Mouse (Mus musculus): ENCODE measurements at regions not wholly inside any gene's neighbourhood (a gene's known extent, or its start where the extent isn't known, plus 50 kb on each side); places are given as distances from the start of the nearest gene placed in this dataset.

GRCm38 (mm10) chr4:56150716-56151115 lies 589.2 kb upstream of the Gm26657 start:
- DNase-seq: no peak

GRCm38 (mm10) chr4:56143827-56144226 lies 596.0 kb upstream of the Gm26657 start:
- no peak for DNase-seq

GRCm38 (mm10) chr4:56136837-56137236 lies 603.0 kb upstream of the Gm26657 start:
- no peak for DNase-seq

GRCm38 (mm10) chr4:56134350-56134749 lies 602.1 kb upstream of the Klf4 start:
- no peak for DNase-seq

- DNase-seq: no peak
Observed at GRCm38 (mm10) chr4:56127730-56128482, 595.6 kb upstream of the Klf4 start.

- no peak for DNase-seq
Observed at GRCm38 (mm10) chr4:56124515-56124914, 592.2 kb upstream of the Klf4 start.

GRCm38 (mm10) chr4:56122198-56122597 lies 589.9 kb upstream of the Klf4 start:
- DNase-seq: no peak

- no peak for DNase-seq
Observed at GRCm38 (mm10) chr4:56121664-56122063, 589.4 kb upstream of the Klf4 start.

- DNase-seq: no peak
Observed at GRCm38 (mm10) chr4:56120357-56120756, 588.1 kb upstream of the Klf4 start.

- peak; percentile 90 for DNase-seq
Observed at GRCm38 (mm10) chr4:56113701-56114196, 581.5 kb upstream of the Klf4 start.

- peak; percentile 51 for DNase-seq
Observed at GRCm38 (mm10) chr4:56112931-56113700, 580.9 kb upstream of the Klf4 start.

GRCm38 (mm10) chr4:56106962-56107361 lies 574.7 kb upstream of the Klf4 start:
- no peak for DNase-seq

- DNase-seq: no peak
Observed at GRCm38 (mm10) chr4:56102314-56102713, 570.0 kb upstream of the Klf4 start.

- DNase-seq: peak; percentile 53
Observed at GRCm38 (mm10) chr4:56090796-56091195, 558.5 kb upstream of the Klf4 start.

- DNase-seq: no peak
Observed at GRCm38 (mm10) chr4:56088701-56089100, 556.4 kb upstream of the Klf4 start.

- no peak for DNase-seq
Observed at GRCm38 (mm10) chr4:56086306-56086705, 554.0 kb upstream of the Klf4 start.

- DNase-seq: no peak
Observed at GRCm38 (mm10) chr4:56084205-56084604, 551.9 kb upstream of the Klf4 start.

- DNase-seq: no peak
Observed at GRCm38 (mm10) chr4:56082411-56082810, 550.1 kb upstream of the Klf4 start.

GRCm38 (mm10) chr4:56080960-56081359 lies 548.7 kb upstream of the Klf4 start:
- no peak for DNase-seq

GRCm38 (mm10) chr4:56070664-56071334 lies 538.5 kb upstream of the Klf4 start:
- DNase-seq: peak; percentile 21

GRCm38 (mm10) chr4:56068859-56069258 lies 536.6 kb upstream of the Klf4 start:
- DNase-seq: no peak

- no peak for DNase-seq
Observed at GRCm38 (mm10) chr4:56064657-56065056, 532.4 kb upstream of the Klf4 start.

All from adrenal gland, postnatal 14 days (tissue).